Mouse (Mus musculus) heart, postnatal 14 days (tissue): Measurements from ENCODE around the gene Orai3. TPM values are rescaled to one million over a fixed set of nuclear protein-coding genes. Genes with fewer than 3 reads are reported as not detected.
A peak's percentile ranks its signal among the peaks of the same experiment; 100 is the strongest.

Source experiments
- DNase-seq, 2 experiments: peaks; one replicate each; pipeline ENCODE4 v3.0.0; 2021 to 2022
- intact Hi-C: fragments of 180-260 bp; cut with DNase I; formaldehyde crosslinking; loops from one replicate; pipeline ENCODE4 v1.15.1; 2025
- total RNA-seq, 2 experiments: library from RNA; stranded (reverse); gene quantifications; 2 replicates each; pipeline ENCODE4 v1.2.3; 2021

Gene Orai3
- total RNA-seq, 2 experiments from 2014 or later = 16.6 to 17.3 TPM

DNA sequence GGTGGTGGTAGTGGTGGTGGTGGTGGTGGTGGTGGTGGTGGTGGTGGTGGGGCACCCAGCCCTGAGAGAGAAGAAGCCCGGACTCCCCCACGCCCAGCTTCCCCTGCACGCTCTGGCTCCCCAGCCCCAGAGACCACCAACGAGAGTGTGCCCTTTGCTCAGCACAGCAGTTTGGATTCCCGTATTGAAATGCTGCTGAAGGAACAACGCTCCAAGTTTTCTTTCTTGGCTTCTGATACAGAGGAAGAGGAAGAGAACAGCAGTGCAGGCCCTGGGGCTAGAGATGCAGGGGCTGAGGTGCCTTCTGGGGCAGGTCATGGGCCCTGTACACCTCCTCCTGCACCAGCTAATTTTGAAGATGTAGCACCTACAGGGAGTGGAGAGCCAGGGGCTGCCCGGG lies 15.7 kb downstream of the Orai3 start, which contains the start of gene Gm49388:
Gm49388 (plus strand) TSS at position 301 of the 400 bp plus-strand sequence.
- no peak for DNase-seq
- intact Hi-C loops = no loop called here

DNA sequence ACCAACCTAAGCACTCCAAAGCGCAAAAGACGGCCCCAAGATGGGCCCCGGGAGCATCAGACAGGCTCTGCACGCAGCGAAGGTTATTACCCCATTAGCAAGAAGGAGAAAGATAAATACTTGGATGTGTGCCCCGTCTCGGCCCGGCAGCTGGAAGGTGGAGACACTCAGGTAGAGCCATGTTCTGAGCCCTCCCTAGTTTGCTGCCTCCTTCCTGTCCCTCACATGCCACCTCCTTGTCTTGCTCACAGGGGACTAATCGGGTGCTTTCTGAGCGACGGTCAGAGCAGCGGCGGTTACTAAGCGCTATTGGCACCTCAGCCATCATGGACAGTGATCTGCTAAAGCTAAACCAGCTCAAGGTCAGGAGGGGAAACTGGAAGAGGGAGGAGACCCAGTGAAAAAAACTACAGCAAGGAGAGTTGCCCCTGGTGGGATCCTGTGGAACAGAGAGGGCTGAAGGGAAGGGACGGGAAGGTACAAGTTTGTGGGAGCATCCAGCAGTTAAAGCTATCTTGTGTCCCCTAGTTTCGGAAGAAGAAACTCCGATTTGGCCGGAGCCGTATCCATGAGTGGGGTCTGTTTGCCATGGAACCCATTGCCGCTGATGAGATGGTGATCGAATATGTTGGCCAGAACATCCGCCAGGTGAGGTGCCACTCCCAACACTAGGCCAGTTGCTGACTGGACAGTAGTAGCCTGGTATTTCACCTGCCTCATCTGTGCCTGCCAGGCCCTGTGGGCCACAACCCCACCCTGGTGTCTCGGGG lies 27.6 kb downstream of the Orai3 start:
- no peak for DNase-seq
- intact Hi-C loops = no loop called here

DNA sequence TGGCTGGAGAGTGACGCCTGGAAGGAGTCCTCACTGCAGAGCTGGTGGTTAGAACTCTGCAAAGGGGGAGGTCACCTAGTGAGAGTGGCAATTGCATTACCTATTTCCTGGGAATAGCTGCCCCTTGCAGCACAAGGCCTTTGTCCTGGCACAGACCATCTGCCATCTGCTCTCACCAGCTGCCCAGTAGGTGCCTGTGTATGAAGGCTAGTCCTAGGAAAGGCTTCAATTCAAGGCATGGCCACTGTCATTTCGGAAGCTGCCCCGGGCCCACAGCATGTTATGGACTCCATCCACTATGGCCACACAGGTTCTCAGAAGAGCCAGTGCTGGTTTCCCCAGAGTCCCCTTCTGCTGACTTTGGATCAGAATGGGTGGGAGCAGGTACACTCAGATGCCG lies 29.0 kb downstream of the Orai3 start:
- DNase-seq = no peak
- intact Hi-C loops = loop anchor here (2.0 kb wide), 1 partner anchor 138 kb away; no protein-coding TSS in a partner anchor

DNA sequence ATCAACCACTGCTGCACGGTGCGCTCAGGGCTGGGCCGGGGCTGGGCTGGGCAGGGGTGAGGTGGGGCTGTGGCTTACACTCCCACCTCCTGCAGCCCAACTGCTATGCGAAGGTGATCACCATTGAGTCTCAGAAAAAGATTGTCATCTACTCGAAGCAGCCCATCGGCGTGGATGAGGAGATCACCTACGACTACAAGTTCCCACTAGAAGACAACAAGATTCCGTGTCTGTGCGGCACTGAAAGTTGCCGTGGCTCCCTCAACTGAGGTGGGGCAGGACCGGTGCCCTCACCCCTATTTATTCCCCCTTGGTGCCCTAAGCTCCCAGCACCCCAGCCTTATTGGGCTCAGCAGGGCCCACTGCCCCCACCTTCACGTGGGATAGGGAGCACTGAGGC lies 29.6 kb downstream of the Orai3 start:
- intact Hi-C loops = loop anchor here (2.0 kb wide), 1 partner anchor 138 kb away; no protein-coding TSS in a partner anchor
- no peak for DNase-seq

DNA sequence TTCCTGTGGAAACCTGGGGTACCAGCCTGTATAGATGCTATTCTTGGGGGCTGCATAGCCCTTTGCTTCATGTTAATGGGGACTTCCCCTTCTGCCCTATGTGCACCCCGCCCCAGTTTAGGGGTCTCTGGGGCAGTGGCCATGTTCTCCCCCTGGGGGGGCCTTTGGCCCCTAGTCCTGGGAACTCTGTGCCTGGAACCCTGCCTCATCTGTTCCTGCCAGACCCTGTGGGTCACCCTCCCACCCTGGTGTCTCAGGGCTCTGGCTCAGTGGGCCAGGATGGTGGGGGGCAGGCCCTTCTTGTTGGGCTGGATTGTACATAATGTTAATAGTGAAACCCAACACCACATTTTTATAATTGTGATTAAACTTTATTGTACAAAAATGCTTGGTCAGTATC lies 30.1 kb downstream of the Orai3 start:
- intact Hi-C loops = loop anchor here (1.0 to 2.0 kb wide), 4 partner anchors 17 to 137 kb away; partner anchors contain the start of genes Zfp646 and Zfp668
- DNase-seq = no peak

DNA sequence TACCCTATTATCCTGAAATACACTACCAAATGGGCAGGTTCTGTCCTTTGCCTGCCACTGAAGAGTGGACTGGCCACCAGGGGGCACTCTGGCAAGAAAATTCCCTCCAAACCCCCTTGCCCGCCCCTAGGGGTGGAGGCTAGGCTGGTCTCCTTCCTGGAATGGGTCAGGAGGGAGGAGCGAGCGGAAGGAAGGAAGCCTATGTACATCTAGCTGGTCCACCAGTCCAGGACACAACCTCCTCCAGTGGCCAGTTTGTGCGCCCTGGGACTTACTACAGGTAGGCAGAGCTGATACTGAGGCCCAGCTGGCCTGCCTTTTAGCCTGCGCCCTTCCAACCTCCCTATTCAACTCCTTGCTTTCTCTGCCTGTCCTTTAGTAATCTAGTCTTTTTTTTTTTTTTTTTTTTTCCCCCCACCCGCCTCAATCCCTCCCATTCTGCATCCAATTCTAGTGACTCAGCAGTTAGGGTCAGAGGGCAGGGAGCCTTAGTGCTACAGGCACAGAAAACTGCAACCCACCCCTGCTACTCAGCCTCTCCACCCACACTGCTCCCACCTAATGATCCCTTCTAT lies 30.9 kb downstream of the Orai3 start, which contains the start of gene Hsd3b7:
Hsd3b7 (plus strand) TSS at position 170 of the 575 bp plus-strand sequence.
- intact Hi-C loops = loop anchor here (1.0 kb wide), 3 partner anchors 16 to 76 kb away; partner anchors contain the start of genes Zfp646 and Zfp668
- peak; percentile 95 to 96 for DNase-seq

DNA sequence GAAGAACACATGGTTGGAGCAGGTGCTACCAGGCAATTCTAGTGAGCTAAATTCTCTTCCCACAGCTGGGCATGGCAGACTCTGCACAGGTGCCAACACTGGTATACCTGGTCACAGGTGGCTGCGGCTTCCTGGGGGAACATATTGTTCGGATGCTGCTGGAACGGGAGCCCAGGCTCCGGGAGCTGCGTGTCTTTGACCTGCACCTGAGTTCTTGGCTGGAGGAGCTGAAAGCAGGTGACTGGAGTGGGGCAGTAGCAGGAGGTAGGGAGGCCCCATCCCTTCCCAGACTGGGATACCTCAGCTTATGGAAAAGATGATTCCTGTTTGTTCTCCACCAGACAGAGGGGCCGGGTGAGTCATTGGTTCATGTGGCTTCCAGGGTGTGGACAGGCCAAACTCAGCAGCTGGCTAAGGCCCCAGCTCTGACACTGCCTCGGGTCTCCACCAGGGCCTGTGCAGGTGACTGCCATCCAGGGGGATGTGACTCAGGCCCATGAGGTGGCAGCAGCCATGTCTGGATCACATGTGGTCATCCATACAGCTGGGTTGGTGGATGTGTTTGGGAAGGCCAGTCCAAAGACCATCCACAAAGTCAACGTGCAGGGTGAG lies 31.5 kb downstream of the Orai3 start:
- intact Hi-C loops = no loop called here
- peak in 1 of 2 experiments; percentile 28 for DNase-seq

DNA sequence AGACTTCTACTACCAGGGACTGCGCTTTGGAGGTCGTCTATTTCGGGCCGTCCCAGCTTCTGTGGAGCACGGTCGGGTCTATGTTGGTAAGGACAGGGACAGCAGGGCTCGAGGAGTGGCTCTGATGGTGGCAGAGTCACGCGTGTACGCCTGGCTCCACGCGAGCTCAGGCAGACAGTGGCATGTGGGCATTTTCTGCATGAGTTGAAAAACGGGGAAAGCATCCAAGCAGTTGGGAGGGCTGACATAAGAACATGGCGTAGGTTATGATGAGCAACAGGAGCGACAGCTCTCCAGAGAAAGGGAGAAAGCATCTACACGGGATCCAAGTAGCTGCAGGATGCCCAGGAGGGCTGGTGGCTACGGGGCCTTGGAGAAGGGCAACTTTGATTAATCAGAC lies 32.7 kb downstream of the Orai3 start:
- intact Hi-C loops = no loop called here
- no peak for DNase-seq

DNA sequence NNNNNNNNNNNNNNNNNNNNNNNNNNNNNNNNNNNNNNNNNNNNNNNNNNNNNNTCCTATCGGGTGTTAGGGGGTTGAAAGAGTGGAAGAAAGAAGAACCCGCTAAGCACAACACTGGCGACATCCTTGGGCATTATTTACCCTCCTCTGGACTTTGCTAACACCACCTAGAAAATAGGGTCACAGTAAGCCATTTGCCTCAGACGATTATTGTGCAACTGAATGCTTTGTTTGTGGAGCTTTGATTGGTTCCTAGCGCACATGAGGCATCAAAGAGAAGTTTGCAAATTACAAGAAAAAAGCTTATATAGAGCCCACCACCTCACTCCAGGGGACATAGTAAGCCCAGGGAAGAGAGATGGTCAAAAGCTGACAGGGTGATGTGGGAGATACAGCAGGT lies 39.2 kb downstream of the Orai3 start:
- intact Hi-C loops = no loop called here
- DNase-seq = no peak

DNA sequence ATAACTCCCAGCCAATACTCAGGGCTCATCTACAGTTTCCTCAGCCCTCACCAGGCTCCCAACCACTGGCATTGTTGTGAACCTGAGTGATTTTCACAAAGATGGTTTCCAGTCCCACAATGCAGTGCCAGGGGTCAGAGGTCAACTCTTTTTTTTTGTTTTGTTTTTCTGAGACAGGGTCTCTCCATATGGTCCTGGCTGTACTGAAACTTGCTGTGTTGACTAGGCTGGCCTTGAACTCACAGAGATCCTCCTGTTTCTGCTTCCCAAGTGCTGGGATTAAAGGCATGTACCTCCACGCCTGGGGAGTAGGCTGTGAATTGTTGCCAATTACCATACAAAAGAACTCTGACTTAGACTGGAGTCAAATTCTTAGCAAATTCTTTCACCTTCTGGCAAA lies 40.2 kb downstream of the Orai3 start:
- DNase-seq = no peak
- intact Hi-C loops = no loop called here

DNA sequence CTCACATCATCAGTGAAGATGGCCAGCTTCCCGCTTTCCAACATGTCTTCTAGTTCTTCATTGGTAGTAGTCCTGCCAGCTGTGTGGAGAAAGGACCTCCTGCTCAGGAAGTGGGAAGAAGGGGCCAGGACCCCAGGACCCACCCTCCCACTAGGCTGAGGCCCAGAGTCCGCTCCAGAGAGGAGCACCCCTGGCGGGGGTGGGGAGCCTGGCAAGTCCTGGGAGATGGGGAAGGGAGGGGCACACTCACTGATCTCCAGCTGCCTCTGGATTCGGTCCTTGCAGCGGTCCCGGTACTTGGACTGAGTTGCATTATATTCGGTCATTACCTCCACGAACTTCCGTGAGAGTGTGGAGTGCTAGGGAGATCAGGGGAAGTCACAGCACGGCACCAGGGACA lies 41.0 kb downstream of the Orai3 start:
- no peak for DNase-seq
- intact Hi-C loops = no loop called here

DNA sequence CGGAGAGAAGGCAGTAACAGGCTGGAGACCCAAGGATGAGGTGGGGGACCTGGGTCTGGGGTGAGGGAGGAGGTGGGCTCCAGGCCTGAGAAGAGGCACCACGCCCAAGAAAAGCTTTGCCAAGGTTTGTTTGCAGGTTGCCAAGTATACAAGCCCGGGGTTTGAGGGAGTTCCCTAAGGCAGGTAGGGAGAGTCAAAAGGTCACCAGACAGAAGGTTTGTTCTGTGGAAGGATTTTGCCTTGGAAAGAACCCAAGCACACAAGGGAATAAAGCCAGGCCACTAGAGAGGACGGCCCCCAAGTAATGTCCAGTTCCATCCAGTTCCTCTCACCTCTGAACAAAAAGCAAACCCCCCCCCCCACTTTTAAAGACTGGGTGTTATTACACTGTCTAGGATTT lies 41.6 kb downstream of the Orai3 start:
- DNase-seq = no peak

DNA sequence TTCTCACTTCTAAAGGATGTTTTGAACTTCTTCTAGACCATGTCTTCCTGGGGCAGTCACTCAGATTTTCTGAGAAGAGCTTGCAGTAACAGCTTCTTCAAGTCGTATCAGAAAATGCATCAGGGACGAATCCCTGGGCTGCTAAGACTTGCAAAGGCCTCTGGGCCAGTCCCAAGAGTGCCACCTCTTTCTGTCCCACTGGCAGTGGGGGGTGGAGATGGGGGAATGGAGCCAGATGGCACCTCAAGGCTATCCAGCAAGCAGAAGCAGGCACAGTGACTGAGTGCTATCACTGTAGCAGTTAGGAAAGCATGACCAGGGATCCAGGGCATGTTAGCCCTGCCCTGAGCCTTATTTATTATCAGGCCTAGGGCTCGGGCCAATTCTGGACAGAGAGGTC lies 42.7 kb downstream of the Orai3 start:
- DNase-seq = no peak
- intact Hi-C loops = no loop called here

More for the DNA sequence above, 41.6 kb downstream of the Orai3 start:
- intact Hi-C loops = no loop called here

DNA sequence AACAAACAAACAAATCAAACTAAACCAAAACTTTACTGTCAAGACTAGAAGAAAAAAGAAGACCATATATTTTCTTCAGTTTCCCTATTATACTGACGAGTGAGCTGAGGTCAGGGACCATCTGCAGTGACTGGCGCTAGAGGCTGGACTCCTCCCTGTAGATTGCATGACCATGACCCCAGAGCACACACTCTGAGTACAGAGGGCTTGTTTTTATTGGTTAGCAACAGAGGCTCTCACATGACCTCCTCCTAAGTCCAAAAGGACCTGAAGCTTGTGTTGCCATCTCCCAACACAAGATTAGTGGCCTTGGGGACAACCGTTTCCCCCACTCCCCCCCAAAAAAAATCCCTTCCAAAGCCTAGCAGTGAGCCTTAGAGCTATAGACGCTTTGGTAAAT lies 44.2 kb downstream of the Orai3 start:
- peak in 1 of 2 experiments; percentile 28 for DNase-seq
- intact Hi-C loops = no loop called here

DNA sequence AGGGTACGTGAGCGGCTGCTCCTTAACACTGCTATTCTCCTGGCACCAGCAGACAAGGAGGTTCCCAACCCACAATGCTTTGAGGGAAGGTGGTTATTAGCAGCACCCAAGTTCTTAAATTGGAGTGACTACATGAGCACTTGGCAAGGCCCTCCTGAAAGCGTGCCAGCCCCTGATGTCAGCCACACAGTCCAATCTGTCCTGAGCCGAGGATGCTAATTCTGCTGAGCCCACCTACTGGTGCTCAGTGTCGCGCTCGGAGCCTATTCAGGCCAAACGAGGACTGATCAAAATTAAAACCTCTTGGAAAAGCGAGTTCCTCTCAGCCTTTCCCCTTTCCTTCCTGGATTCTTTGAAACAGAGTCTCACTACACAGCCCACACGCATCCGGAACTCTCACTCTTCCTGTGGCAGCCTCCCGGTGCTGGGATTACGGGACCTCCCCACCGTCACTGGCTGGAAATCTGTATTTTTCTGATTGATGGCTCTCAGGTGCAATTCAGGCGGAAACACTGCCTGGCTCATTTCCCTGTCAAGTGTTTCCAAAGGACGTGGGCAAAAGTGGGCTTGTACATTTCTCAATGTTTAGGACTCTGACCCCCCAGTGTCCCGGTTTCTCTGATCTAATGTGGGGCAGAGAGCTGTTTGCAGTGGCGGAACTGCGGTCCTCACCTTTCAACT lies 44.8 kb downstream of the Orai3 start:
- peak; percentile 83 to 87 for DNase-seq
- intact Hi-C loops = no loop called here

DNA sequence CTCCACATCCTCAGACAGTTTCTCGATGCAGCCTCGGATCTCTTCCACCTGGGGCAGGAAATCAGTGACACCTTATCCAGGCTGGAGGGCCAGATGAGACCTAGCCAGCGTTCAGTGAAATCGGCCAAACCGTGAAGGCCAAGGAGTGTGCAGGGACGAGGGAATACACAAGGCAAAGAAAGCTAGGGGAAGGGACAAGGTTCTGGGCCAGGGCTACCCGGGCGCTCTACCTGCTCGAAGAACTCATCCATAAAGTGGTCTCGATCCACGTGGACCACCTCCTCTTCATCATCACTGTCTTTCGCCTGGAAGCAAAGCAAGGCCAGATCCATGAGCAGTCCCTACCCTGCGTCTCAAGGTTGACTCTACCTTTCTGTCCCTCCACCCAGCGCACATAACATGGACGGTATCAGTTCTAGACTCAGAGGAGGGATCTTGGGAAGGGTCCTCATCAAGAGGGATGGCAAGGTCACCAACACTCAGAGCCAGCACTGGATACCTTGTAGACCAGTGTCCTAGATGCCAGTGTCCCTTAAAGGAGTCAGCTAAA lies 45.6 kb downstream of the Orai3 start:
- intact Hi-C loops = no loop called here
- no peak for DNase-seq

DNA sequence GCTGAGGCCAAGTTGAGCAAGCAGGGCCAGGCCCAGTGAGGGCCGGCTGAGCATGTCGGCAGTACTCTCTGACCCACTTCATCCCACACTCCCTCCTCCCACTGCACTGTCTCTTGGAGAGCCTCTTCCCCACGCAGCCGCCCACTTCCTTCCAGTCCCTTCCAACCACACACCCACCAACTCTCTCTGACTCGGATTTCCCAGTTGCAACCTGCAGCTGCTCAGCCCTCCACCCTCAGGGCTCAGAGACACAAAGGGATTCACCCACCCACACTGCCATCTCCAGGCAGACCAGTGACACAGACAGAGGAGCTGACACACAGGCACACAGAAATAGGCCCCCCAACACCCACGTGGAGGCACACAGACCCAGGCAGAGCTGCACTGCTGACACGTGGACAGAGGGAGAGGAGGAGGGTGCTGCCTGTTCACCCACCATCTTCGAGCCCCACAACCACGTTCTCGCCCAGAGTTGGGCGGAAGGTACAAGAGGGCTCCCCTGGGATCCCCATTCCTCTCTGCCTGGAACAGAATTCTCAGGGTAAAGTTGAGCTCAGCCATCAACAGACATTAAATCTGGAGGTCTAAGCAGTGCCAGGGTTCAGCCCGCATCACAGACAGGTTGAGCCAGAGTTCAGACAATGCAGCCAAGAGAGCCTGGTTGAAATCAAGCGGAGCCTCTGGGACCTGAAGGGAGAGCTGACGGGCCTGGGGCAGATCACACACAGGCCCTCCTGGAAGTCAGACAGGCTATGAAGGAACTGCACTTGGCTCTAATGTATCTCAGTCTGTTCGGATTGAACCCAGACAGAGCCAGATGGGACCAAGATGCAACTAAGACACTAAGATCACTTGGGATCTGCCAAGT lies 46.6 kb downstream of the Orai3 start:
- intact Hi-C loops = loop anchor here (1.0 to 2.0 kb wide), 2 partner anchors 16 to 23 kb away; partner anchors contain the start of gene Hsd3b7
- peak; percentile 59 to 61 for DNase-seq

DNA sequence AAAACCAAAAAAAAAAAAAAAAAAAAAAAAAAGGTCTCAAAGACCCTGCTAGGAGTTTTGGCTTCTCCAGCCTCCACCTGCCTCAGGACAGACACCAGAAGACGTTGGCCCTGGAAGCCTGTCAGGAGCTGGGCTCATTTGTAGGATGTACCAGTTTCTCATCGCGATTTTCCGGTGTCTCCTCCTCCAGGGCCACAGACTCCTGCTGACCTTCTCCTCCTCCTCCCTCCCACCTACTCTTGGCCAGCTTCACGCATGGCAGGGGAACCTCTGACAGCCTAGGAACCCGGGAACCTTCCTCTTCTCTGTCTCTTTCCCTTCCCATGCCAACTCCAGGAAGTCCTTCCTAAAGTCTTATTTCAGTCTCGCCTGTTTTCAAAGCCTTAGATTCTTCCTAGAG lies 47.4 kb downstream of the Orai3 start:
- intact Hi-C loops = loop anchor here (2.0 kb wide), 1 partner anchor 22 kb away; no protein-coding TSS in a partner anchor
- no peak for DNase-seq

DNA sequence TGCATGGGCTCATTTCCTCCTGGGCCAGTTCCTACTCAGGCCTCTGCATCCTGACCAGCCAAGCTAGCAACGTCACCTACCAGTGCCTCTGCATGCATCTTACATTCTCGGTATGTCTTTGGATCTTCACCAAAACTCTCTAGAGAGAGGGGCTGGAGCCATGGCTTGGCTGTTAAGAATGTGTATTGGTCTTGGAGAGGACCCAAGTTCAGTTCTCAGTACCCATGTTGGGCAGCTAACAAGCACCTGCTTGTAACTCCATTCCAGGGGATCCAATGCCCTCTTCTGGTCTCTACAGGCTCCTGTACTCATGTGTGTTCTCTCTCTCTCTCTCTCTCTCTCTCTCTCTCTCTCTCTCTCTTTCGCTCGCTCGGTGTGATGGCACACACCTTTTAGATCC lies 48.2 kb downstream of the Orai3 start:
- no peak for DNase-seq
- intact Hi-C loops = loop anchor here (2.0 kb wide), 1 partner anchor 21 kb away; no protein-coding TSS in a partner anchor
